Mouse (Mus musculus) gastrocnemius, postnatal 14 days (tissue): ENCODE results near the gene Rnf34. TPM values are rescaled to one million over a fixed set of nuclear protein-coding genes. Genes with fewer than 3 reads are reported as not detected.

ENCODE experiments used
- DNase-seq: peaks from one replicate; pipeline ENCODE4 v3.0.0; 2021; ENCODE audit warnings: mixed read lengths
- intact Hi-C: fragments of 180-260 bp; cut with DNase I; formaldehyde crosslinking; loops from one replicate; pipeline ENCODE4 v1.15.1; 2025; ENCODE audit warnings: low total_unique reads
- total RNA-seq, 2 experiments: library from RNA; stranded (reverse); gene quantifications; 2 replicates each; pipeline ENCODE4 v1.2.3; 2021

Gene Rnf34
- total RNA-seq, 2 experiments from 2014 or later: 14.9 to 17.6 TPM

- intact Hi-C loops: no loop called here
- no peak for DNase-seq
These were observed 48.3 kb downstream of the Rnf34 start for GRCm38 (mm10) chr5:122898153-122898552.

- peak; percentile 22 for DNase-seq
- intact Hi-C loops: no loop called here
These were observed 49.3 kb downstream of the Rnf34 start for GRCm38 (mm10) chr5:122898963-122899776.

- DNase-seq: peak; percentile 90
- intact Hi-C loops: no loop called here
These were observed 50.1 kb downstream of the Rnf34 start for GRCm38 (mm10) chr5:122899777-122900557.

- intact Hi-C loops: no loop called here
These were observed 50.8 kb downstream of the Rnf34 start for GRCm38 (mm10) chr5:122900558-122901171.

GRCm38 (mm10) chr5:122901179-122901578, 51.3 kb downstream of the Rnf34 start:
- intact Hi-C loops: no loop called here
- no peak for DNase-seq

More at GRCm38 (mm10) chr5:122900558-122901171, 50.8 kb downstream of the Rnf34 start:
- no peak for DNase-seq

GRCm38 (mm10) chr5:122901666-122902065, 51.8 kb downstream of the Rnf34 start:
- intact Hi-C loops: no loop called here

GRCm38 (mm10) chr5:122902228-122902627, 52.4 kb downstream of the Rnf34 start:
- intact Hi-C loops: no loop called here
- no peak for DNase-seq

More at GRCm38 (mm10) chr5:122901666-122902065, 51.8 kb downstream of the Rnf34 start:
- DNase-seq: no peak

GRCm38 (mm10) chr5:122903165-122903564, 53.3 kb downstream of the Rnf34 start:
- DNase-seq: no peak
- intact Hi-C loops: no loop called here

- intact Hi-C loops: no loop called here
- no peak for DNase-seq
These were observed 57.3 kb downstream of the Rnf34 start for GRCm38 (mm10) chr5:122907182-122907581.

- intact Hi-C loops: no loop called here
- DNase-seq: no peak
These were observed 58.2 kb downstream of the Rnf34 start for GRCm38 (mm10) chr5:122908001-122908400.

GRCm38 (mm10) chr5:122909481-122909880, 59.6 kb downstream of the Rnf34 start:
- intact Hi-C loops: no loop called here
- no peak for DNase-seq

GRCm38 (mm10) chr5:122912863-122913262, 63.0 kb downstream of the Rnf34 start:
- no peak for DNase-seq
- intact Hi-C loops: no loop called here

- no peak for DNase-seq
- intact Hi-C loops: no loop called here
These were observed 66.3 kb downstream of the Rnf34 start for GRCm38 (mm10) chr5:122916147-122916546.

- DNase-seq: no peak
- intact Hi-C loops: no loop called here
These were observed 68.3 kb downstream of the Rnf34 start for GRCm38 (mm10) chr5:122917982-122918711.

- no peak for DNase-seq
- intact Hi-C loops: no loop called here
These were observed 70.7 kb downstream of the Rnf34 start for GRCm38 (mm10) chr5:122920557-122920956.

Other genes with a start within 250 kb of the Rnf34 start
- gene Ift81, start 235.5 kb upstream of the Rnf34 start, total RNA-seq: 1 to 10 TPM; 3.7 to 6.2 TPM
- 1 to 10 TPM; 2.4 to 2.7 TPM for gene P2rx7, start 206.1 kb upstream of the Rnf34 start, total RNA-seq
- gene P2rx4, start 142.5 kb upstream of the Rnf34 start, total RNA-seq: 1 to 10 TPM; 4.0 to 5.3 TPM
- 1 to 10 TPM; 8.6 to 8.8 TPM for gene Camkk2, start 70.6 kb upstream of the Rnf34 start, total RNA-seq
- 100 to 1,000 TPM; 140 to 150 TPM for gene Anapc5, start 28.7 kb upstream of the Rnf34 start, total RNA-seq
- 10 to 100 TPM; 13.4 to 14.4 TPM for gene Kdm2b, start 139.8 kb downstream of the Rnf34 start, total RNA-seq
- 10 to 100 TPM; 39.5 to 47.6 TPM for gene Orai1, start 165.0 kb downstream of the Rnf34 start, total RNA-seq
- gene Morn3, start 197.0 kb downstream of the Rnf34 start, total RNA-seq: not detected
- gene Tmem120b, start 218.4 kb downstream of the Rnf34 start, total RNA-seq: 10 to 100 TPM; 11.9 TPM